Mouse (Mus musculus) liver, embryonic 14.5 days (tissue): ENCODE results near the gene Trpv5.
A peak's percentile ranks its signal among the peaks of the same experiment; 100 is the strongest.

ENCODE experiments used
- CTCF ChIP-seq: IDR thresholded peaks from 2 replicates; pipeline ENCODE4 v1.5.1; 2016; ENCODE audit warnings: antibody characterized with exemption, low read depth, control low read depth
- EP300 ChIP-seq: IDR thresholded peaks from 2 replicates; pipeline ENCODE4 v1.6.1; 2016; ENCODE audit warnings: antibody characterized with exemption, low read depth

GRCm38 (mm10) chr6:41721430-41721829, 40.9 kb upstream of the Trpv5 start:
- TF ChIP-seq CTCF (no peak), EP300 (peak; percentile 37; the same call in 1 of the 2 replicates)
